Mouse (Mus musculus): ENCODE data around the gene Clec12a. TPM values are rescaled to one million over a fixed set of nuclear protein-coding genes. Genes with fewer than 3 reads are reported as not detected.
"Not testable (repeated sequence)": the region's sequence is repeated elsewhere in the genome, so short reads cannot be mapped to it uniquely, and the experiment has no call there.

The Clec12a gene
- not detected in 2 replicates for total RNA-seq (2014; fragmentation: Nextera tagmentation)
- total RNA-seq (2017), result 0.11 and 0.17 TPM in 2 replicates
- polyA plus RNA-seq (2012), result not detected in 2 replicates

- not testable (repeated sequence) for H3K4me3 ChIP-seq (ENCODE audit: low read depth, low read length); DNase-seq (ENCODE audit: low spot score); H3K9me3 ChIP-seq (replicated peaks); H3K4me1 ChIP-seq (ENCODE audit: insufficient read depth, low read depth, low read length); H3K36me3 ChIP-seq (replicated peaks); ATAC-seq (ENCODE audit: extremely low read depth, insufficient number of reproducible peaks, low FRiP score, poor library complexity, severe bottlenecking); H3K27me3 ChIP-seq (ENCODE audit: insufficient read depth, low read length)
Observed at GRCm38 (mm10) chr6:129342391-129342790, at the start of gene Clec12a. Gene Clec12a, plus strand, starts transcription at chr6:129342691.

- H3K4me1 ChIP-seq (ENCODE audit: insufficient read depth, low read depth, low read length), result no peaks in the 10 kb centered on the region
- H3K9me3 ChIP-seq (replicated peaks), result 0 out of 2 replicates have a peak, but pooled peaks cover 3% of the 10 kb centered on the region
- no peaks in the 10 kb centered on the region for H3K36me3 ChIP-seq (replicated peaks)
- H3K4me3 ChIP-seq (ENCODE audit: low read depth, low read length), result no peak overlapping the region
- ATAC-seq (ENCODE audit: extremely low read depth, insufficient number of reproducible peaks, low FRiP score, poor library complexity, severe bottlenecking) (no peak), DNase-seq (ENCODE audit: low spot score) (no peak)
- no peak for TF ChIP-seq CTCF (IDR thresholded peaks at IDR 0.05; ENCODE audit: low read depth, low read length)
- no peak for TF ChIP-seq POLR2AphosphoS5 (IDR thresholded peaks at IDR 0.05; ENCODE audit: insufficient replicate concordance, low read depth, low read length)
- TF ChIP-seq GATA2 (IDR thresholded peaks at IDR 0.05; ENCODE audit: borderline replicate concordance, low read depth, low read length), result no peak
- TF ChIP-seq TAL1 (conservative IDR thresholded peaks at IDR 0.05; ENCODE audit: low read depth, low read length), result no peak
- TF ChIP-seq GATA1 (IDR thresholded peaks at IDR 0.05; ENCODE audit: borderline replicate concordance, low read length), result no peak
- H3K27me3 ChIP-seq (ENCODE audit: insufficient read depth, low read length), result no peaks in the 10 kb centered on the region
Observed at GRCm38 (mm10) chr6:129304180-129304579, 38.3 kb upstream of the Clec12a start.

GRCm38 (mm10) chr6:129312499-129312898 is 30.0 kb upstream of the Clec12a start:
- TF ChIP-seq GATA2 (IDR thresholded peaks at IDR 0.05; ENCODE audit: borderline replicate concordance, low read depth, low read length), result no peak
- ATAC-seq (ENCODE audit: extremely low read depth, insufficient number of reproducible peaks, low FRiP score, poor library complexity, severe bottlenecking) (no peak), DNase-seq (ENCODE audit: low spot score) (no peak)
- H3K36me3 ChIP-seq (replicated peaks), result no peaks in the 10 kb centered on the region
- H3K9me3 ChIP-seq (replicated peaks), result 0 out of 2 replicates have a peak, but pooled peaks cover 3% of the 10 kb centered on the region
- H3K27me3 ChIP-seq (ENCODE audit: insufficient read depth, low read length), result no peaks in the 10 kb centered on the region
- H3K4me3 ChIP-seq (ENCODE audit: low read depth, low read length), result no peak overlapping the region
- H3K4me1 ChIP-seq (ENCODE audit: insufficient read depth, low read depth, low read length), result no peaks in the 10 kb centered on the region

- DNase-seq (ENCODE audit: low spot score) (no peak), ATAC-seq (ENCODE audit: extremely low read depth, insufficient number of reproducible peaks, low FRiP score, poor library complexity, severe bottlenecking) (no peak)
- TF ChIP-seq CTCF (IDR thresholded peaks at IDR 0.05; ENCODE audit: low read depth, low read length) (no peak), TAL1 (conservative IDR thresholded peaks at IDR 0.05; ENCODE audit: low read depth, low read length) (no peak), GATA1 (IDR thresholded peaks at IDR 0.05; ENCODE audit: borderline replicate concordance, low read length) (no peak), POLR2AphosphoS5 (IDR thresholded peaks at IDR 0.05; ENCODE audit: insufficient replicate concordance, low read depth, low read length) (no peak), GATA2 (IDR thresholded peaks at IDR 0.05; ENCODE audit: borderline replicate concordance, low read depth, low read length) (no peak)
- Histone ChIP-seq H3K27me3 (ENCODE audit: insufficient read depth, low read length) (no peaks in the 10 kb centered on the region), H3K9me3 (replicated peaks) (0 out of 2 replicates have a peak, but pooled peaks cover 3% of the 10 kb centered on the region), H3K4me1 (ENCODE audit: insufficient read depth, low read depth, low read length) (no peaks in the 10 kb centered on the region), H3K36me3 (replicated peaks) (no peaks in the 10 kb centered on the region), H3K4me3 (ENCODE audit: low read depth, low read length) (no peak overlapping the region)
Observed at GRCm38 (mm10) chr6:129314655-129315168, 27.8 kb upstream of the Clec12a start.

- no peak for ATAC-seq (ENCODE audit: extremely low read depth, insufficient number of reproducible peaks, low FRiP score, poor library complexity, severe bottlenecking)
Observed at GRCm38 (mm10) chr6:129315698-129316097, 26.8 kb upstream of the Clec12a start.

GRCm38 (mm10) chr6:129316463-129316862 is 26.0 kb upstream of the Clec12a start:
- no peaks in the 10 kb centered on the region for H3K27me3 ChIP-seq (ENCODE audit: insufficient read depth, low read length)
- DNase-seq (ENCODE audit: low spot score) (no peak), ATAC-seq (ENCODE audit: extremely low read depth, insufficient number of reproducible peaks, low FRiP score, poor library complexity, severe bottlenecking) (no peak)
- no peaks in the 10 kb centered on the region for H3K36me3 ChIP-seq (replicated peaks)
- H3K4me1 ChIP-seq (ENCODE audit: insufficient read depth, low read depth, low read length), result no peaks in the 10 kb centered on the region
- no peak overlapping the region for H3K4me3 ChIP-seq (ENCODE audit: low read depth, low read length)
- 0 out of 2 replicates have a peak, but pooled peaks cover 3% of the 10 kb centered on the region for H3K9me3 ChIP-seq (replicated peaks)
- TF ChIP-seq TAL1 (conservative IDR thresholded peaks at IDR 0.05; ENCODE audit: low read depth, low read length), result no peak
- TF ChIP-seq CTCF (IDR thresholded peaks at IDR 0.05; ENCODE audit: low read depth, low read length), result no peak
- no peak for TF ChIP-seq GATA1 (IDR thresholded peaks at IDR 0.05; ENCODE audit: borderline replicate concordance, low read length)
- TF ChIP-seq POLR2AphosphoS5 (IDR thresholded peaks at IDR 0.05; ENCODE audit: insufficient replicate concordance, low read depth, low read length), result no peak
- no peak for TF ChIP-seq GATA2 (IDR thresholded peaks at IDR 0.05; ENCODE audit: borderline replicate concordance, low read depth, low read length)

More at GRCm38 (mm10) chr6:129315698-129316097, 26.8 kb upstream of the Clec12a start:
- Histone ChIP-seq H3K9me3 (replicated peaks) (0 out of 2 replicates have a peak, but pooled peaks cover 3% of the 10 kb centered on the region), H3K27me3 (ENCODE audit: insufficient read depth, low read length) (no peaks in the 10 kb centered on the region), H3K36me3 (replicated peaks) (no peaks in the 10 kb centered on the region), H3K4me1 (ENCODE audit: insufficient read depth, low read depth, low read length) (no peaks in the 10 kb centered on the region), H3K4me3 (ENCODE audit: low read depth, low read length) (no peak overlapping the region)
- no peak for DNase-seq (ENCODE audit: low spot score)
- TF ChIP-seq GATA2 (IDR thresholded peaks at IDR 0.05; ENCODE audit: borderline replicate concordance, low read depth, low read length), result no peak

- Histone ChIP-seq H3K36me3 (replicated peaks) (no peaks in the 10 kb centered on the region), H3K9me3 (replicated peaks) (peaks cover 7% of the 10 kb centered on the region; the same call in 1 of the 2 replicates), H3K27me3 (ENCODE audit: insufficient read depth, low read length) (no peaks in the 10 kb centered on the region), H3K4me3 (ENCODE audit: low read depth, low read length) (no peak overlapping the region), H3K4me1 (ENCODE audit: insufficient read depth, low read depth, low read length) (no peaks in the 10 kb centered on the region)
- ATAC-seq (ENCODE audit: extremely low read depth, insufficient number of reproducible peaks, low FRiP score, poor library complexity, severe bottlenecking), result no peak
- no peak for TF ChIP-seq POLR2AphosphoS5 (IDR thresholded peaks at IDR 0.05; ENCODE audit: insufficient replicate concordance, low read depth, low read length)
- no peak for TF ChIP-seq TAL1 (conservative IDR thresholded peaks at IDR 0.05; ENCODE audit: low read depth, low read length)
- no peak for TF ChIP-seq GATA2 (IDR thresholded peaks at IDR 0.05; ENCODE audit: borderline replicate concordance, low read depth, low read length)
- no peak for TF ChIP-seq CTCF (IDR thresholded peaks at IDR 0.05; ENCODE audit: low read depth, low read length)
- TF ChIP-seq GATA1 (IDR thresholded peaks at IDR 0.05; ENCODE audit: borderline replicate concordance, low read length), result no peak
- no peak for DNase-seq (ENCODE audit: low spot score)
Observed at GRCm38 (mm10) chr6:129318395-129318794, 24.1 kb upstream of the Clec12a start.
